Mouse (Mus musculus) layer of hippocampus, postnatal 10 days (tissue): ENCODE data around the gene Trp53i11. TPM values are rescaled to one million over a fixed set of nuclear protein-coding genes. Genes with fewer than 3 reads are reported as not detected.

Source experiments
- DNase-seq, 2 experiments: peaks; one replicate each; pipeline ENCODE4 v3.0.0; 2021; ENCODE audit warnings: low spot score in 2 of 2
- long read RNA-seq: library from polyadenylated mRNA; stranded (forward); transcript quantifications from one replicate; pipeline ENCODE4 v2.0.0, GENCODE M21; 2023
- total RNA-seq, 2 experiments: library from RNA; stranded (reverse); gene quantifications; 2 replicates each; pipeline ENCODE4 v1.2.3; 2021

The Trp53i11 gene
- total RNA-seq = 10 to 100 TPM; 50.8 to 51.5 TPM
- long read RNA-seq, transcript Trp53i11-202 (8 exons, 2,703 nt) = minor isoform, 5 of 53 reads
- long read RNA-seq, transcript Trp53i11-201 (8 exons, 2,654 nt) = major isoform, 28 of 53 reads
- long read RNA-seq, partial matches to known transcripts = 5 of 53 reads
- long read RNA-seq, other reads (novel, unspliced or antisense) = 15 of 53 reads

GRCm38 (mm10) chr2:93187323-93187996 lies at the start of gene Trp53i11:
TSS of gene Trp53i11 (plus strand) at chr2:93187548.
- DNase-seq = peak; percentile 85 to 88

- no peak for DNase-seq
Measured at GRCm38 (mm10) chr2:93139476-93139875, 47.9 kb upstream of the Trp53i11 start.

DNA sequence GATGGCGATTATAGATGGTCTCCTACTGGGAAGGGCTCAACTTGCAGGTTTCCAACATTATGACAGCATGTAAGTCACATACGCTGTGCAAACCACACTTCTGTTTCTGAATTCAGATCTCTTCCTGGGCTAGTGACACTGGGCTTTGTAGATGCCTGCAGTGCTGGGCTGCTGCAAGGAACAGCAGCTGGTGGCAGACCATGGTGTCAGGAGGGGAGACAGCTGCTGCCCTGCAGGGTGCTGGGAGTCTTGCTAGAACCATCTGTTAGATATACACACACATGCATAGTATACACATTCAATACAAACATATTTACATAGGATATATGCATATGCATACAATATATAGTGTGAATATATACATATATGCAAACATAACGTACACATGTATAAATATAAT lies 46.0 kb upstream of the Trp53i11 start:
- DNase-seq = no peak

DNA sequence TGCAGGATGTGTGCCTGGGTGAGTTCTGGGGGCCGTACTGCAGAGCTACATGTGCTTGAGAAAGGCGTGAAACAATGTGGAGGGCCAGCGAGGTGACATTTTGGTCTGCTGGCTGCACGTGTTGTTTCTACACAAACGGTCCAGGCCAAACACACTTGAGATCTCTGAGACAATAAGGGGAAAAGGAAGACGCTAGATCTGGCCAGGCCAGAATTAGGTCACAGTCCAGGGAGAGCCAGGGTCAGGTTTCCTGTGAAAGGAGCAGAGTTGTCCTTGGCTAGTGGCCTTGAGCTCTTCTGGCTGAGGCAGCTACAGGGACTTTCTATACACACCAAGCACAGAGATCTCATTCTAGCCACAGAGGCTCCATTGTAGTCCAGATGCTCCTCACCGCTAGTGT lies 44.7 kb upstream of the Trp53i11 start:
- no peak for DNase-seq

GRCm38 (mm10) chr2:93144126-93144525 lies 43.2 kb upstream of the Trp53i11 start:
- no peak for DNase-seq

DNA sequence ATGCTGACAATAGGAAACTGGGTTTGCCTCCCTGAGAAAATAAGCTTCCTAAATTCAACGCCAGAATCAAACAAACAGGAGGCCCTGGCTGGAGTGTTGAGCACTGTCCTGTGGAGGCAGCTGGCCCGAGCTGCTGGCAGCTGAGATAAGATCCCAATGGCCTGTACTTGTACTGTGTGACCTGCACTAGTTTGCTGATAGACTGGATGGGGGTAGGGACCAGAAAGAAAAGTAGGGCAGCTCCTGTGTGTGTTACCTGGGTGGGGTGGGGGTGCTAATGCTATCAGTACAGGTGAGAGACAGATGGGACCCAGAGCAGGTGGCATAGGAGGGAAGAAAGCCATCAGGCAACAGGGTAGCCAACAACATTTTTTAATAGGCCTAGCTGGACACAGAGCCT lies 37.3 kb upstream of the Trp53i11 start:
- DNase-seq = no peak

DNA sequence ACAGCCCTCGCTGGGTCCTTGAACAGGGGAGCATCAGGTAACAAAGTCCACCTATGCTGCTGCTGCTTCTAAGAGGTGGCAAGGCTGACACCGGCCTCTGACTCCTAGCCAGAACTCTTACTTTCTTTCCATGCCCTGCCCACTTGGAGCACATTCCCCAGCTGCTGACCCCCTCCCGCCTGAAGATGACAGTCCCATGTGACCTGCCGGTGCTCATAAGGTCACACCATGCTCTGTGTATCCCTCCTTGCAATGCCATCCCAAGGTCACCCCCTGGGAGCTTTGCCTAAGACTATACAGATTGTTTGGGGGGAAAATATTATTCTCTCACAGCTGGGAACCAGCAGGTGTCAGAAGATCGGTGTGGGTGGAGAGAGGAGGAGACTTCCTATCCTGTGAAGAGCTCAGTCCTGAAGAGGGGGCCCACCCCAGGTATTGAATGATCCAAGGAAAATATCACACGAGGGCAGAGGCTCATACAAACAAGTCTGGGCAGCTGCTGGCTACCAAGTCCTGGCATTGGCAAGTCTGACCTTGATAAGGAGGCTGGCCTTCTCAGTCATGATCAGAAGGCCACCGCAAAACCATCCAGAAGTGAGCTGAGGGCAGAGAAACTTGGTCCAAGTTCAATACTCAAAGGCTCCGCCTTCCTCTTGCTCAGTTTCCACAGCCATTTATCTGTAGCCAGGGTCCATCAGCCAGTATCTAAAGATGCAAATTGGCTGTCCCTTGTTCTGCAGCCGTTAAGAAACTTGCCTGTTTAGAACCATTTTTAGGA lies 36.5 kb upstream of the Trp53i11 start:
- DNase-seq = no peak

GRCm38 (mm10) chr2:93152191-93152601 lies 35.2 kb upstream of the Trp53i11 start:
- DNase-seq = no peak

GRCm38 (mm10) chr2:93152883-93153491 lies 34.4 kb upstream of the Trp53i11 start:
- peak; percentile 67 to 76 for DNase-seq

DNA sequence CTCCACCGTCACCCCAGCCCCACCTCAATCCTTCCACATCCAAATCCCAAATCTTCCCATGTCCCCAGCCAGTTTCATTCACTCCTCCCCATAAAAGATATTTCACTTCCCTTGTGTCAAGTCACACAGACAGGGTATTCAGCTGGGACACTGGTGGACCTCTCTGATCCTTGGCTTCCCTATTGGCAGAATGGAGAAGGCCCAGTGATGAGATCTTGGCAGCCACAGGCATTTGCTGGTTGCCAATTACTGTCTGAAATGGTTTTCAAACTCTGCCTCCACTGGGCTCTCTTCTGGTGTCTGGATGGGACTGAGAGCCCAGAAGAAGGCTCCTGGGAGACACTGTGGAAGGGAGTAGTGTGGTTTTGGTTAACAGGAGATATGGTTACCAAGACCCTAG lies 33.5 kb upstream of the Trp53i11 start:
- DNase-seq = no peak

DNA sequence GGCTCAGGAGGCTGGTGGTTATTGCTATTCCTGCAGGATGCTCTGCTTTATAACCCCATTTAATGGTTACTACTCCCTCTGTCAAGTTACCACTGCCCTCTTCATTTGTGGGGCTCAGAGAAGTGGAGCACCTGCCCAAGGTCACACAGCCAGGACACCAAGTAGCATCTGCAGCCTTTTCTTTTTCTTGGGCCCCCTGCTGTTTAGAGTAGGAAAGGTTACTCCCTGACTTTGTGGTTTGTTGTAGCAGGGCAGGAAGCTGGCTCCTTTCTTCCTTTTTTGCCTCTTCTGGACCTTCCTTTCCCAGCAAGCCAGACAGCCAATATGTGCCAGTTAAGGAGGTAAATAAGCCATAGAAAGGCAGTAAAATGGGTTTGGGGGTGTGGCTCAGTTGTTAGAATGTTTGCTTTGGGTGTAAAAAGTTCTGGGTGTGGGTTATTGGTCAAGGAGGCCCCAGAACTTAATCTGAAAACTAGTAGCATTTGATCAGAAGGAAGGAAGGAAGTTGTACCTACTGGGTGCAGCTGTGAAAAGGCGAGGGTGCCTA lies 32.8 kb upstream of the Trp53i11 start:
- DNase-seq = no peak

DNA sequence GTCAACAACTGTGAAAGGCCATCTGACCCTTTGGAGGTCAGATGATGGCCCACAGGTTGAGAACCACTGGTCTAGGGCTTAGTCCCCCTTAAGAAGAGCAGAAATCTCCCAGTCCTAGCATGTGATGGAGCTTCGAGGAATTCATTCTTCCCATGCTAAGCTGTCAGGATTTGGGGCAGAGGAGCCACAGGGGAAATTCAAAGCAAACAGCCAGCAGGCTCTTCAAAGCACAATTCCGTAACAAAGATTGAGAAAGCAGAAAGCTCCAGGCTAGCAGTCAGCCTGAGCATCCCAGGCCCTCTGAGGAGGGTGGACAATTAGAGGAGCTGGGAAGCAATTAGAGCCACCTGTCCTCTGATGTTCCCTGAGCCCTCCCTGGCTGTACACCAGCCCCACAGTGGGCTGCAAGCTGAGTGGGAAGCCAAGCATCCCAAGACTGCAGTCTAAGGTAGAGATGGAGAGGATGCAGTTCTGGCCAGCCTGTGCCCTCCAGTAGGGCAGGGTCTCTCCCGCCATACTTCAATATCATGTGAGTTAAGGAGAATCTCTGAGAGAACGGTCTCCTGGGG lies 26.8 kb upstream of the Trp53i11 start:
- DNase-seq = no peak

GRCm38 (mm10) chr2:93161914-93162664 lies 25.3 kb upstream of the Trp53i11 start:
- no peak for DNase-seq

- DNase-seq = no peak
Measured at GRCm38 (mm10) chr2:93162791-93163190, 24.6 kb upstream of the Trp53i11 start.

DNA sequence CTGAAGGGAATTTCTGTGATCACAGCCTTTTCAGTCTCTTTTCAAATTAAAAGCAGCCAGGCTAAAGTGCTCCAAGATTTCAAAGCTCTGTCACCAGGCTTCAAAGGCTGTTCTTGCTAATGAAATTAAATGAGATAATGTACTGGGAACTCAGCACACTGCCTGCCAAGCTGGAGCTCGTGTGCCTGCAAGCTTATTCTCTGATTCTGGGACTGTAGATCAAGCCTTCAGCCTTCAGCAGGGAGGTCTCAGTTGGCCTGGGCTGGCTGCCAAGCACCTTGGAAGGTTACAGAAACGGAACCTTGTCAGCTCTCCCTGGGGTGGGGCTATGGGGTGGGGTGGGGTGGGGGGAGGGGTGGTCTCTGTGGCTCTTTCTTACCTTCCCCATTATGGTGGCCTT lies 24.0 kb upstream of the Trp53i11 start:
- DNase-seq = no peak

- DNase-seq = no peak
Measured at GRCm38 (mm10) chr2:93163750-93164335, 23.5 kb upstream of the Trp53i11 start.

DNA sequence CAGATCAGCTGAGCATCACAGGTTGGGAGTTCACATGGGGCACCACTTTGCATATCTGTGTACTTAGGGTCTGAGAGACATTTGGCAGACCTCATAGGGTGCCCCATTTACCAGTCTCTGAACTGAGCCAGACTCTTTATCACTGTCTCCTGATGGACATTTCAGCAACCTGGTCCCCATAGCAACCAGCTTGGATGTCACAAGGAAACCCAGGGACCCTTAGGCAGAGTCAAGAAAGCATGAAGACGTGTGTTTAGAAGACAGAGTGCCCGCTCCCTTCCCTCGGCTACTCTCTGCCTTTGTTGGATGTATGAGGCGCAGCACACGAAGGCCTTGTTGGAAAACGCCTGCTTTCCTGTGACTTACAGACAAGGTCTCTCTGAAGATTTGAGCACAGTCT lies 21.1 kb upstream of the Trp53i11 start:
- no peak for DNase-seq

GRCm38 (mm10) chr2:93166734-93167406 lies 20.5 kb upstream of the Trp53i11 start:
- DNase-seq = no peak

GRCm38 (mm10) chr2:93170156-93170844 lies 17.0 kb upstream of the Trp53i11 start:
- DNase-seq = peak in 1 of 2 experiments; percentile 21
